Mouse (Mus musculus) stomach, embryonic 16.5 days (tissue): Measurements from ENCODE around the gene Fancc. TPM values are rescaled to one million over a fixed set of nuclear protein-coding genes. Genes with fewer than 3 reads are reported as not detected.

Experiments used
- ATAC-seq: fragments of 200-750 bp; cut with Nextera tagmentation; 2 replicates; pipeline ENCODE4 v1.8.0; 2017; ENCODE audit warnings: moderate number of reproducible peaks, moderate TSS enrichment; ENCODE audit not compliant: insufficient read depth, low FRiP score
- H3K27ac ChIP-seq: fragments of 300-500 bp; sonication (generic); 2 replicates; pipeline ENCODE4 v1.5.1; 2014; ENCODE audit warnings: low read length
- H3K27me3 ChIP-seq: fragments of 300-500 bp; sonication (generic); 2 replicates; pipeline ENCODE4 v1.6.1; 2014; ENCODE audit warnings: low read length, control low read depth, mixed read lengths; ENCODE audit not compliant: control insufficient read depth, insufficient read depth
- H3K36me3 ChIP-seq: fragments of 300-500 bp; sonication (generic); 2 replicates; pipeline ENCODE4 v1.6.1; 2014; ENCODE audit warnings: low read length; ENCODE audit not compliant: control insufficient read depth, insufficient read depth
- H3K4me1 ChIP-seq: fragments of 300-500 bp; sonication (generic); 2 replicates; pipeline ENCODE4 v1.6.1; 2014; ENCODE audit warnings: low read length, control low read depth, mixed read lengths; ENCODE audit not compliant: control insufficient read depth, insufficient read depth
- H3K4me2 ChIP-seq: fragments of 300-500 bp; sonication (generic); 2 replicates; pipeline ENCODE4 v1.6.1; 2014; ENCODE audit warnings: low read depth, low read length, mixed read lengths
- H3K4me3 ChIP-seq: fragments of 300-500 bp; sonication (generic); replicated peaks from 2 replicates; pipeline ENCODE4 v1.5.1; 2014; ENCODE audit warnings: mild to moderate bottlenecking, low read length
- H3K9ac ChIP-seq: fragments of 300-500 bp; sonication (generic); 2 replicates; pipeline ENCODE4 v1.6.1; 2014; ENCODE audit warnings: low read length
- H3K9me3 ChIP-seq: fragments of 300-500 bp; sonication (generic); replicated peaks from 2 replicates; pipeline ENCODE4 v1.6.1; 2016; ENCODE audit warnings: low read length, control low read depth; ENCODE audit not compliant: control insufficient read depth
- WGBS: fragments of 180-500 bp; shearing (Covaris S2); extraction: QIAGEN DNeasy Blood & Tissue Kit; methylation state at CpG from one replicate; pipeline ENCODE4 v1.1.7; 2014; 5-methylcytosine and 5-hydroxymethylcytosine counted together
- polyA plus RNA-seq: library from polyadenylated mRNA; unstranded; fragments of >200 nt; fragmentation: Nextera tagmentation; extraction: Ambion mirVana; gene quantifications from 2 replicates; pipeline ENCODE4 v1.2.1, GENCODE M21; 2015

Fancc gene
- polyA plus RNA-seq, 1 experiment from 2014 or later, result 22.0 TPM

DNA sequence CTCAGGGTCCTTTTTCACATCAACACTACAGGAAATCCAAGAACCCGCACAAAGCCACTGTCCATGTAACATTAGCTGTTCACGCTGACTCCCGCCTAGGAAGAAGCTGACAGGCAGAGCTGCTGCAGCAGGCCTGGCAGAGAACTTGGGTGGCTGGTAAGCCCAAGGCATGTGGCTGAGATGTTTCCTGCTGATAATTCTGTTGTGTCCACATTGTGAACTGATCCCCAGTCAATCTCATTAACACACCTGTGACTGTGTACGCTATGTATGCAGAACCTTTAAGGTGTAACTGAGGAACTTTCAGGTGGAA lies 182.5 kb downstream of the Fancc start:
- Histone ChIP-seq H3K9me3 (no peaks in the 10 kb centered on the region), H3K27ac (no peak overlapping the region), H3K9ac (no peak overlapping the region), H3K27me3 (no peaks in the 10 kb centered on the region), H3K4me2 (no peak overlapping the region), H3K4me1 (no peaks in the 10 kb centered on the region), H3K4me3 (no peak overlapping the region), H3K36me3 (no peaks in the 10 kb centered on the region; the same call in 1 of the 2 replicates)
- no peak for ATAC-seq
- WGBS, result 77% methylated on average over 4 of the region's 4 CpGs

- no peak overlapping the region for H3K4me3 ChIP-seq
- no peaks in the 10 kb centered on the region for H3K9me3 ChIP-seq
- 79% methylated on average over 12 of the region's 12 CpGs for WGBS
- no peak overlapping the region for H3K9ac ChIP-seq
- H3K36me3 ChIP-seq, result no peaks in the 10 kb centered on the region; the same call in 1 of the 2 replicates
- no peak overlapping the region for H3K27ac ChIP-seq
- H3K4me1 ChIP-seq, result no peaks in the 10 kb centered on the region
- H3K27me3 ChIP-seq, result no peaks in the 10 kb centered on the region
- H3K4me2 ChIP-seq, result no peak overlapping the region
- no peak for ATAC-seq
These were observed 183.1 kb downstream of the Fancc start for GRCm38 (mm10) chr13:63313748-63314607.

- 94% methylated on average over 1 of the region's 1 CpGs for WGBS
- Histone ChIP-seq H3K4me2 (no peak overlapping the region), H3K27me3 (no peaks in the 10 kb centered on the region), H3K9me3 (no peaks in the 10 kb centered on the region), H3K27ac (no peak overlapping the region), H3K4me1 (no peaks in the 10 kb centered on the region), H3K9ac (no peak overlapping the region), H3K36me3 (no peaks in the 10 kb centered on the region; the same call in 1 of the 2 replicates), H3K4me3 (no peak overlapping the region)
- no peak for ATAC-seq
These were observed 183.8 kb downstream of the Fancc start for GRCm38 (mm10) chr13:63313247-63313646.

DNA sequence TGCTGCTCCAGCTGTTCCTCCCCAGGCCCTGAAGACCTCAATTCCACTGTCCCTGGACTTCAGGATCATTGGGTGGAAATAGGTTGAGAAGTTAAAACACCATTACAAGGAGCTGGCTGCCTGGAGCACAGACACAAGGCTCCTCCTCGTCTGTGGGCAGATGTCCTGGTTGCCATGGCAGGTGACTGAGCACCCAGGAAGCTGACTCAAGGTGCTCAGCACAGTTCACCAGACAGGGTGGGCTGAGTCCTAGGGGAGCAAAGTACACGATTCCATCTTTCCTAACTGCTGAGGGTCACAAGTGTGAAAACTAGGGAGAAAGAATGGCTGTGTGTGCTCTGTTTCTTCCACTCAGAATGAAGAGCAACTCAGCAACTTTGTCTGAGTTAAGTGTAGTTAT lies 185.9 kb downstream of the Fancc start:
- H3K4me3 ChIP-seq, result no peak overlapping the region
- H3K4me1 ChIP-seq, result no peaks in the 10 kb centered on the region
- H3K9me3 ChIP-seq, result no peaks in the 10 kb centered on the region
- no peak overlapping the region for H3K9ac ChIP-seq
- H3K27me3 ChIP-seq, result no peaks in the 10 kb centered on the region
- no peak overlapping the region for H3K27ac ChIP-seq
- WGBS, result 59% methylated on average over 2 of the region's 2 CpGs
- no peak for ATAC-seq
- no peaks in the 10 kb centered on the region; the same call in 1 of the 2 replicates for H3K36me3 ChIP-seq
- H3K4me2 ChIP-seq, result no peak overlapping the region

GRCm38 (mm10) chr13:63309563-63309962 lies 187.5 kb downstream of the Fancc start:
- 88% methylated on average over 3 of the region's 3 CpGs for whole genome bisulfite sequencing
- no peak for ATAC-seq
- H3K4me1 ChIP-seq, result peaks cover 9% of the 10 kb centered on the region

GRCm38 (mm10) chr13:63306768-63307167 lies 190.3 kb downstream of the Fancc start:
- no peak overlapping the region for H3K27ac ChIP-seq
- 76% methylated on average over 5 of the region's 5 CpGs for WGBS
- H3K4me1 ChIP-seq, result peaks cover 19% of the 10 kb centered on the region
- no peak overlapping the region for H3K9ac ChIP-seq
- H3K27me3 ChIP-seq, result no peaks in the 10 kb centered on the region
- H3K36me3 ChIP-seq, result peaks cover 9% of the 10 kb centered on the region; the same call in 1 of the 2 replicates
- ATAC-seq, result no peak
- H3K4me3 ChIP-seq, result no peak overlapping the region
- no peaks in the 10 kb centered on the region for H3K9me3 ChIP-seq
- H3K4me2 ChIP-seq, result no peak overlapping the region

More at GRCm38 (mm10) chr13:63309563-63309962, 187.5 kb downstream of the Fancc start:
- Histone ChIP-seq H3K9ac (no peak overlapping the region), H3K4me3 (no peak overlapping the region), H3K4me2 (no peak overlapping the region), H3K27ac (no peak overlapping the region), H3K9me3 (no peaks in the 10 kb centered on the region), H3K27me3 (no peaks in the 10 kb centered on the region), H3K36me3 (no peaks in the 10 kb centered on the region)

- peaks cover 17% of the 10 kb centered on the region; the same call in 1 of the 2 replicates for H3K36me3 ChIP-seq
- ATAC-seq, result peak; percentile 16; the same call in 1 of the 2 replicates
- H3K9me3 ChIP-seq, result no peaks in the 10 kb centered on the region
- H3K4me1 ChIP-seq, result peaks cover 19% of the 10 kb centered on the region
- 59% methylated on average over 16 of the region's 16 CpGs for WGBS
- no peak overlapping the region for H3K4me2 ChIP-seq
- no peaks in the 10 kb centered on the region for H3K27me3 ChIP-seq
- H3K27ac ChIP-seq, result peak overlapping the region; percentile 28
- peak overlapping the region; percentile 18; the same call in 1 of the 2 replicates for H3K9ac ChIP-seq
- H3K4me3 ChIP-seq, result no peak overlapping the region
These were observed 191.7 kb downstream of the Fancc start for GRCm38 (mm10) chr13:63305160-63306011.

GRCm38 (mm10) chr13:63304799-63305159 lies 192.3 kb downstream of the Fancc start:
- H3K9me3 ChIP-seq, result no peaks in the 10 kb centered on the region
- H3K36me3 ChIP-seq, result peaks cover 17% of the 10 kb centered on the region; the same call in 1 of the 2 replicates
- H3K4me2 ChIP-seq, result no peak overlapping the region
- no peaks in the 10 kb centered on the region for H3K27me3 ChIP-seq
- no peak for ATAC-seq
- 59% methylated on average over 3 of the region's 3 CpGs for WGBS
- no peak overlapping the region for H3K4me3 ChIP-seq
- peaks cover 19% of the 10 kb centered on the region for H3K4me1 ChIP-seq
- peak overlapping the region; percentile 28 for H3K27ac ChIP-seq
- 0 out of 2 replicates have a peak overlapping the region, but pooled peaks have one; percentile 18 for H3K9ac ChIP-seq
